Mouse (Mus musculus): ENCODE data around the gene Drg1.

Drg1 gene

DNA sequence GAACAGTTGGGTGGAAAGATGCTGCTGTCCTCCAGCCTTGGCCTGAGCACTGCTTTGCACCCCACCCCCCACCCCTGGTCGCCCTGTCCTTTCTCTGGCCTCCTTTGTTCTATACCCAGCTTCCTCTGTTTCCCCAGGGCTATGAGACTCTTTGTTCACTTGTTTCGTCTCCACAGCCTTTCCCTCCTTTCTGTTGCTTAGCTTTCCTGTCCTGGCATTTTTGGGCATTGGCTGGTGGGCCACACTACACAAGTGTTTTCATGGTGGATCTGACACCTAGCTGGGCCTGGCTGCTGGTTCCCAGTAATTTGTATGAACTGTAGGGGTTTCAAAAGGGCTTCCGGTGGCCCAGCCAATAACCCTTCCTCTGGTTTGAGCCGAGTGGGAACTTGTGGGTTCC lies 27.1 kb upstream of the Drg1 start:
- no peak for TF ChIP-seq GATA4 (IDR thresholded peaks at IDR 0.05; ENCODE audit: insufficient replicate concordance, low read length)

DNA sequence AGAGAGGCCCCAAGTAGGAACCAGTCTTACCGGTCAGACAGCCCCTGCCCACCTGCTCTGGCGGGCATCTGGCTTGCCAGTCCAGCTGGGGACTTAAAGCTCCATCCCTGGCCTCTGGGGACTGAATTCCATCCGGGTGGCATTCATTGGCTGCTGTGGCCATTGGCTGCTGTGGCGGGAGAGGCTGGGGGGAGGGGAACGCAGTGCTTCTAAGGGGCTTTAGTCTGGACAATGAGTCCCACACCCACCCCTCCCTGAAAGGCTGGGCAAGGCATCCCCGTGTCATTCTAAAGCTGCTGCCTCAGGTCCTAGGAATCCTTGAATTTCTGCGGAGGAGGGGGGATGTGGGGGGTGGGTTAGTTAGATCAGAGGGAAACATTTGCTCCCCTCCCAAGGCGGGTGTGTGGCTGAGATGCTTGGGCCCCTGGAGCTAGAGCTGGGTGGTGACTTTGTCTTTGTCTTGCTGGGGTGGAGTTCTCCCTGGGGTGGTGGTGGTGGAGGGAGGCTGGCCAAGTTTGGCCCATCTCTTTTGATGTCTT lies 26.6 kb upstream of the Drg1 start:
- no peak for TF ChIP-seq GATA4 (IDR thresholded peaks at IDR 0.05; ENCODE audit: insufficient replicate concordance, low read length)

DNA sequence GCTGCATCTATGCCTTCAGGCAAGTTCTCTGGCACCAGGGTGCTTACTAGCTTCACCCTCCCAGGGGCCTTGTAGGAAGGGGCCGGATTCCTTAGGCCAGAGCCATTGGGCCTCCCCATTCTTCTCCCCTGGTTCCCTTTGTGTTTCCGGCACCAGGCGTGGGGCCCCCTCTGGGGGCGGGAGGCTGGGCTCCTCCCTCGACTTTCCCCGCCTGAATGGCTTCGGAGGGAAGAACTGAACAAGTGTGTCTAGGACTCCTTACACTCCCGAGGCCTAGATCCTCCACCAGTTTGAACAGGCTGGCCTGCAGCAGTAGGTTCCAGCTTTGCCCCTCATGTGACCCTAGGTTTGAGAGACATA lies 25.8 kb upstream of the Drg1 start:
- no peak for TF ChIP-seq GATA4 (IDR thresholded peaks at IDR 0.05; ENCODE audit: insufficient replicate concordance, low read length)

DNA sequence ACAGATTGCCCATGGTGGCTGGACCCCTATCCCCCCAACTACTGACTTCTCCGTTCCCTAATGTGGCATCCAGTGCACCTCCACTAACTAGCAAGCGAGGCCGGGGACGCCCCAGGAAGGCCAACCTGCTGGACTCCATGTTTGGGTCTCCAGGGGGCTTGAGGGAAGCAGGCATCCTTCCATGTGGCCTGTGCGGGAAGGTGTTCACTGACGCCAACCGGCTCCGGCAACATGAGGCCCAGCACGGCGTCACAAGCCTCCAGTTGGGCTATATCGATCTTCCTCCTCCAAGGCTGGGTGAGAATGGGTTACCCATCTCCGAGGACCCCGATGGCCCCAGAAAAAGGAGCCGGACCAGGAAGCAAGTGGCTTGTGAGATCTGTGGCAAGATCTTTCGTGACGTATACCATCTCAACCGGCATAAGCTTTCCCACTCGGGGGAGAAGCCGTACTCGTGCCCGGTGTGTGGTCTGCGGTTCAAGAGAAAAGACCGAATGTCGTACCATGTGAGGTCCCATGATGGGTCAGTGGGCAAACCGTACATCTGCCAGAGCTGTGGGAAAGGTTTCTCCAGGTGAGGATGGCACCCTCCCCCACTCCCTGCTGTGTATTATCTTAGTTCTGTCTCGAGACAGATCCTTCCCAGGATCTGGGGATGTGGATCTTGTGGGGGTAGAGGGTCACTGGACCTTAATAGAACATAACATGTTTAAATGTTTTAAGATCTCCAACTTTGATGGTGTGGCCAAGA lies 25.3 kb upstream of the Drg1 start:
- no peak for TF ChIP-seq GATA4 (IDR thresholded peaks at IDR 0.05; ENCODE audit: insufficient replicate concordance, low read length)

- TF ChIP-seq GATA4 (IDR thresholded peaks at IDR 0.05; ENCODE audit: insufficient replicate concordance, low read length) = no peak
Observed at GRCm38 (mm10) chr11:3290640-3291310, 24.6 kb upstream of the Drg1 start.

- no peak for TF ChIP-seq GATA4 (IDR thresholded peaks at IDR 0.05; ENCODE audit: insufficient replicate concordance, low read length)
Observed at GRCm38 (mm10) chr11:3289803-3290639, 23.8 kb upstream of the Drg1 start.

DNA sequence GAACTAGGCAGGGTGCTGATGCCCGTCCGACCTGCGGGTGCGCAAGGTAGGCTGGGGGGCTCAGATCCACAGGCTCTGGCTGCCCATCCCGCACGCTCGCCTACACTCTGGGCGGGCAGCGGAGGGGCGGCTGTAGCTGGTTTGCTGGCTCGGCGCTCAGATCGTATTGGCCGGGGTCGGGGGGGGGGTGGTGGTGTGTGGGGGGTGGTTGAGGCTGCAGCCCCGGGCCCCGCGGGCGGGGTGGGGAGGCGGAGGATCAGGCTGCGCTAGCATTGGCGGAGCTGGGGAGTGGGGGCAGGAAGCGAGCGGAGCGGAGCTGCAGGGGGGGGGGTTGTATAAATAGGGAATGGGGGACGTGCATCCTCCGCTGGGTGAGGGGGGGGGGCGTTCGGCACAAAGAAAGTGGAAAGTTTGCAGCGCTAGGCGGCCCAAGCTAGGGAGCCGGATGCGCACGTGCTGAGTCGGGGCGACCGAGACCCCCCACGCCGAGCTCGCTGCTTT lies 23.1 kb upstream of the Drg1 start:
- TF ChIP-seq GATA4 (IDR thresholded peaks at IDR 0.05; ENCODE audit: insufficient replicate concordance, low read length) = no peak

- no peak for TF ChIP-seq GATA4 (IDR thresholded peaks at IDR 0.05; ENCODE audit: insufficient replicate concordance, low read length)
Observed at GRCm38 (mm10) chr11:3288521-3289301, 22.5 kb upstream of the Drg1 start, which contains the start of gene Patz1. Gene Patz1 (plus strand): TSS chr11:3288874.

DNA sequence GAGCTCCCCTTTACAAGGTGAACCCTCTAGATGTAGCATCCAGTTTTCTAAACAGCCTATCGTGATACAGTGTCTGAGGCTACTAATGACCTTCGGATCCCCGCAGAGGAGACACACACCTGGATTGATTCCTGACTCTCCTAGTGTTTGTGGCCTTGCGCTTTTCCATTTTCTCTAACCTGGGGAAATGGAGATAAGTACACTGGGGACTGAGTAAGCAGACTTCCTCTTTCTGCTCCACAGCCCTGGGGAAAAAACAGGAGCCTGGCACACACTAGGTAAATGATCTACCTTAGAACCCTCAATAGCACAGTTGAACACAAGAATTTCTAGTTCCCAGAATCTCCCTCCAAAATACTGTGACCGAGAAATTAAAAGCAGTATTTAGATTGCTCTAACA lies 21.7 kb upstream of the Drg1 start:
- no peak for TF ChIP-seq GATA4 (IDR thresholded peaks at IDR 0.05; ENCODE audit: insufficient replicate concordance, low read length)

- no peak for TF ChIP-seq GATA4 (IDR thresholded peaks at IDR 0.05; ENCODE audit: insufficient replicate concordance, low read length)
Observed at GRCm38 (mm10) chr11:3287131-3287530, 20.9 kb upstream of the Drg1 start.

- no peak for TF ChIP-seq GATA4 (IDR thresholded peaks at IDR 0.05; ENCODE audit: insufficient replicate concordance, low read length)
Observed at GRCm38 (mm10) chr11:3285940-3286339, 19.7 kb upstream of the Drg1 start.

DNA sequence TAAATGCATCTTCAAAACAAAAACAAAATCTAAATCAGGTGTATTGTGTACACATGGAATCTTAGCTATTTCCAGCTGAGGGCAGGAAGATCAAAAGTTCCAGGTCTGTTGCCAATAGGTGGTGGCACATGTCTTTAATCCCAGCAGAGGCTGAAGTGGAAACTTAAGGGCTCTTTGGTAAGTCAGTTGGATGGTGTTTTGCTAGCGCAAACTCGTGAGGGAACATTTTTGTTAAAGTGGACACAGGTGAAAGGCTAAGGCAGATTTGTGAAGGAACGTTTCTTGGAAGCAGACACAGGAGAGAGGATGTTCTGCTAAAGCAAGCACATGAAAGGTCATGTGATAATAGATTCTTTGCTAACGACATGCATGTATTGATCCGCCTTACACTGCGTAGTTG lies 17.4 kb upstream of the Drg1 start:
- no peak for TF ChIP-seq GATA4 (IDR thresholded peaks at IDR 0.05; ENCODE audit: insufficient replicate concordance, low read length)

DNA sequence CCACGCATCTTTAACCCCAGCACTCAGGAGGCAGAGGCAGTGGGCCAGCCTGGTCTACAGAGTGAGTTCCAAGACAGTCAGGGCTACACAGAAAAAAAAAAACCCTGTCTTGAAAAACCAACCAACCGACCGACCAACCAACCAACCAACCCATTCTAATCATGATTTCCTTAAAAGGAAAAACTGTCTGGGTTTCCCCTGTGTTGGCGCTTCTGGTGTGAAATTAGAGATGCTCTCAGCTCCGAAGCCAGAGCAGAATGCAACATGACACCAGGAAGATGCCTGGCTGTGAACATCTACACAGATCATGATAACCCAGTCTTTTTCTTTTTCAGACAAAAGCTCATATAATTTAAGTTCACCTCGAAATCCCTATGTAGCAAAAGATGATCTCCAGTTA lies 16.7 kb upstream of the Drg1 start:
- no peak for TF ChIP-seq GATA4 (IDR thresholded peaks at IDR 0.05; ENCODE audit: insufficient replicate concordance, low read length)

GRCm38 (mm10) chr11:3279729-3280128 lies 13.5 kb upstream of the Drg1 start:
- no peak for TF ChIP-seq GATA4 (IDR thresholded peaks at IDR 0.05; ENCODE audit: insufficient replicate concordance, low read length)

DNA sequence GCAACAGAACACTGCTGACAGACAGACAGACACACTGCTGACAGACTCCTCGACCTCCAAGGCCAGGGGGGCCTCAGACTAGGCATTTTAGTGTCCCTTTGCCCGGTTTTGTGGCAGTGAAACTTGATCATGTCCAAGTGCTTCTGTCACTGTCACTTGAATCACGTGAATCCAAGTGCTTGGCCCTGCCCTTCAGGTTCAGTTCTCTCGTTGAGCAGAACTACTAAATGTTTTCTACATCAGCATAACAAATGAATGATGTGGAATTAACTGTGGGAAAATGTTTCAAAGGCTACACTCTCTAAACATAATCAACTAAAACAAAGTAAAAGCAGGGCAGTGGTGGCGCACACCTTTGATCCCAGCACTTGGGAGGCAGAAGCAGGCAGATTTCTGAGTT lies 12.1 kb upstream of the Drg1 start:
- no peak for TF ChIP-seq GATA4 (IDR thresholded peaks at IDR 0.05; ENCODE audit: insufficient replicate concordance, low read length)

Measured in liver, adult (tissue).